Mouse (Mus musculus) G1E (cell line): ENCODE measurements around the gene Nsun3.

Experiments
- CTCF ChIP-seq: IDR thresholded peaks from 2 replicates; pipeline ENCODE4 v1.5.1; 2012; ENCODE audit warnings: low read depth, low read length, inconsistent platforms, mixed read lengths
- GATA1 ChIP-seq: IDR thresholded peaks from 2 replicates; pipeline ENCODE4 v1.6.1; 2012; ENCODE audit warnings: borderline replicate concordance, low read length, inconsistent platforms, mixed read lengths
- TAL1 ChIP-seq: conservative IDR thresholded peaks from 2 replicates; pipeline ENCODE4 v1.6.1; 2012; ENCODE audit warnings: low read depth, low read length, inconsistent platforms, mixed read lengths

DNA sequence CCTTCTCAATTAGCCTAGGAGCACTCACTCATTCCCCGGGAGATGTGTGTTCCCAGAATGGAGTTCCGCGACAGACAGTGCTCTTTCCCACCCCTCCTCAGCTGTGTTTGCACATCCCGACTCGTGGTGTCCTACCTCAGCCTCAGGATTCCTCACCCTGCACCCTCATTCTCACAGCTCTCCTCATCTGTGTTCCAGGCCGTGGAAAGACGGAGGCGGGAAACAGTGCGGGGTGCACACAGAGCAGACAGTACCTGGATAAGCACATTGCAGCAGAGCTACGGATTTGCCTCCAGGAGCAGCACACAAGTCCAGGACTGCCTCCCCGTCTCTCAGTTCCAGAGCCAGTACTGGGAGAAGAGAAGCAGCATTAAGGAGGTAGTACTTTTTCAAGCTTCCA is 10.6 kb downstream of the Nsun3 start:
- TF ChIP-seq CTCF, result no peak
- no peak for TF ChIP-seq GATA1
- no peak for TF ChIP-seq TAL1
